Mouse (Mus musculus): ENCODE data around the gene Ftsj3. TPM values are rescaled to one million over a fixed set of nuclear protein-coding genes. Genes with fewer than 3 reads are reported as not detected.

The Ftsj3 gene
- polyA plus RNA-seq (2012; rRNA removed), result 29.1 and 31.0 TPM in 2 replicates

GRCm38 (mm10) chr11:106255685-106256451 lies at the start of gene Ftsj3, which contains the start of gene Psmc5:
TSS of gene Ftsj3 (minus strand) at chr11:106256079.
TSS of gene Psmc5 (plus strand) at chr11:106256154.

GRCm38 (mm10) chr11:106301765-106302164 lies 45.9 kb upstream of the Ftsj3 start, which contains the start of gene Gh:
TSS of gene Gh (minus strand) at chr11:106301865.

GRCm38 (mm10) chr11:106276454-106276853 lies 20.6 kb upstream of the Ftsj3 start, which contains the start of gene Tcam1:
TSS of gene Tcam1 (plus strand) at chr11:106276672.

GRCm38 (mm10) chr11:106272644-106273310 lies 16.9 kb upstream of the Ftsj3 start, which contains the start of gene Smarcd2:
TSS of gene Smarcd2 (minus strand) at chr11:106272972.

GRCm38 (mm10) chr11:106216730-106217490 lies 39.0 kb downstream of the Ftsj3 start, which contains the start of gene Ddx42:
TSS of gene Ddx42 (plus strand) at chr11:106216926.

GRCm38 (mm10) chr11:106215927-106216729 lies 39.8 kb downstream of the Ftsj3 start, which contains the start of gene Ccdc47:
TSS of gene Ccdc47 (minus strand) at chr11:106216344.

GRCm38 (mm10) chr11:106202123-106202465 lies 53.8 kb downstream of the Ftsj3 start, which contains the start of gene Strada:
TSS of gene Strada (minus strand) at chr11:106202168.

Other genes with a start within 250 kb of the Ftsj3 start
- 1.8 and 2.1 TPM in 2 replicates for gene Kcnh6, start 248.0 kb downstream of the Ftsj3 start, polyA plus RNA-seq (2012; rRNA removed)
- 158 and 165 TPM in 2 replicates for gene Dcaf7, start 219.2 kb downstream of the Ftsj3 start, polyA plus RNA-seq (2012; rRNA removed)
- 12.3 and 13.9 TPM in 2 replicates for gene Taco1, start 190.0 kb downstream of the Ftsj3 start, polyA plus RNA-seq (2012; rRNA removed)
- 28.1 and 28.5 TPM in 2 replicates for gene Map3k3, start 171.5 kb downstream of the Ftsj3 start, polyA plus RNA-seq (2012; rRNA removed)
- not detected in 2 replicates for gene Gm10840, start 95.2 kb downstream of the Ftsj3 start, polyA plus RNA-seq (2012; rRNA removed)
- gene Limd2, start 95.2 kb downstream of the Ftsj3 start, polyA plus RNA-seq (2012; rRNA removed), result 89.2 and 92.8 TPM in 2 replicates
- 46.5 and 48.0 TPM in 2 replicates for gene Strada, start 53.9 kb downstream of the Ftsj3 start, polyA plus RNA-seq (2012; rRNA removed)
- 54.8 and 62.3 TPM in 2 replicates for gene Ccdc47, start 39.7 kb downstream of the Ftsj3 start, polyA plus RNA-seq (2012; rRNA removed)
- 49.7 and 52.5 TPM in 2 replicates for gene Ddx42, start 39.2 kb downstream of the Ftsj3 start, polyA plus RNA-seq (2012; rRNA removed)
- 179 and 181 TPM in 2 replicates for gene Psmc5, start 75 bp upstream of the Ftsj3 start, polyA plus RNA-seq (2012; rRNA removed)
- 27.0 and 30.3 TPM in 2 replicates for gene Smarcd2, start 16.9 kb upstream of the Ftsj3 start, polyA plus RNA-seq (2012; rRNA removed)
- 0.27 TPM in 2 replicates for gene Tcam1, start 20.6 kb upstream of the Ftsj3 start, polyA plus RNA-seq (2012; rRNA removed)
- not detected in 2 replicates for gene Gh, start 45.8 kb upstream of the Ftsj3 start, polyA plus RNA-seq (2012; rRNA removed)
- 0.54 and 0.83 TPM in 2 replicates for gene Cd79b, start 58.7 kb upstream of the Ftsj3 start, polyA plus RNA-seq (2012; rRNA removed)
- gene Scn4a, start 97.2 kb upstream of the Ftsj3 start, polyA plus RNA-seq (2012; rRNA removed), result 0.04 and 0.13 TPM in 2 replicates
- 0.23 TPM in 1 of 2 replicates, not detected in the other for gene Prr29, start 109.4 kb upstream of the Ftsj3 start, polyA plus RNA-seq (2012; rRNA removed)
- 12.2 and 12.7 TPM in 2 replicates for gene Icam2, start 132.0 kb upstream of the Ftsj3 start, polyA plus RNA-seq (2012; rRNA removed)
- gene Ern1, start 231.8 kb upstream of the Ftsj3 start, polyA plus RNA-seq (2012; rRNA removed), result 8.1 and 8.4 TPM in 2 replicates

All from central nervous system, embryonic 18 days (tissue).